Mouse (Mus musculus) layer of hippocampus, postnatal 14 days (tissue): ENCODE measurements around the gene Opn1sw. TPM values are rescaled to one million over a fixed set of nuclear protein-coding genes. Genes with fewer than 3 reads are reported as not detected.

ENCODE experiments used
- DNase-seq, 2 experiments: peaks; one replicate each; pipeline ENCODE4 v3.0.0; 2021 to 2022; ENCODE audit warnings: low spot score in 2 of 2, mixed read lengths in 1 of 2
- long read RNA-seq, 2 experiments: library from polyadenylated mRNA; stranded (forward); transcript quantifications; one replicate each; pipeline ENCODE4 v2.0.0; 2021
- total RNA-seq, 2 experiments: library from RNA; stranded (reverse); gene quantifications; 2 replicates each; pipeline ENCODE4 v1.2.3; 2021

Opn1sw gene
- total RNA-seq = under 1 TPM; 0.26 to 0.35 TPM
- long read RNA-seq, experiment 1 = 0 reads
- long read RNA-seq, experiment 2 = 0 reads

DNA sequence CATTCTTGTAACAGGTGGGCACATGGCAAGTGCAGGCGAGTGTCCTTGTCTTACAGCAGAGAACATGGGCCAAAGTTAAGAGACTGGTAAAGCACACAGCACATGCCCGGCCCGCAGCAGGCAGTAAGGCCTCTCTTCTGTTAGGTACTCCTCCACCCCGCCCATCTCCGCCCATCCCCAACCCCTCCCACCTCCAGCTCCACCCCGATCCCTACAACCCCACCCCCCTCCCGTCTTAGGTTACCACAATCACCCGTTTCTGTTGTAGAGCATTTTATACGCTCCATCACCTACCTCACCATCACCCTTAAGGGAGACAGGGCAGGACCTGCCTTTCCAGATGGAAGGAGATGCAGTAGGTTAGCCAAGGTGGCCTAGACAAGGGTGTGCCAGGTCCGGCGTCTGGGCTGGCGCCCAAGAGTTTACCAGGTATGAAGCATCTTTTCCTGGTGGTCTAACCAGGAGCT lies at the start of gene Opn1sw:
Gene Opn1sw (minus strand): TSS at position 417 of the 467 bp plus-strand sequence.
- no peak for DNase-seq

DNA sequence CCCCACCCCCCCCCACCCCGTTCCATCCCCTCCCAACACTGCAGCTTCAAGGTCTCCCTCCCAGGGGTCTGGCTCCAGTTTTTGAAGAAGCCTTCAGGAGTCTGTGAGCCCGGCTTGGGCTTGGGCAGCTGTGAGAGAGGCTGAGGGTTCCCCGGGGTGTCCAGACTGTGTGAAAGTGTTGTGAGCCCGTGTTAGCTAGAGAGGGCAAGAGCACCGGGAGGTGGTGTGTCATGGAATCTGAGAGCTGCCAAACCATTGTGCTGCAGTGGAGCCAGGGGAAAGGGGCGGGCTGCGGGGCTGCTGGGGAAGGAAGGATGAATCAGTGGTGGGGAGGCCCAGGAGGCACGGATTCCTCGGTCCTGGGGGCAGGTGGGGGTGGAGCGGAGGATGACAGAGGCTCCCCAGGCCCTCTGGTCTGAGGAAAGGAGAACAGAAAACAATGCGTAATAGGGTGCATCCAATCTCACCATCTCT lies 48.2 kb upstream of the Opn1sw start:
- DNase-seq = no peak

DNA sequence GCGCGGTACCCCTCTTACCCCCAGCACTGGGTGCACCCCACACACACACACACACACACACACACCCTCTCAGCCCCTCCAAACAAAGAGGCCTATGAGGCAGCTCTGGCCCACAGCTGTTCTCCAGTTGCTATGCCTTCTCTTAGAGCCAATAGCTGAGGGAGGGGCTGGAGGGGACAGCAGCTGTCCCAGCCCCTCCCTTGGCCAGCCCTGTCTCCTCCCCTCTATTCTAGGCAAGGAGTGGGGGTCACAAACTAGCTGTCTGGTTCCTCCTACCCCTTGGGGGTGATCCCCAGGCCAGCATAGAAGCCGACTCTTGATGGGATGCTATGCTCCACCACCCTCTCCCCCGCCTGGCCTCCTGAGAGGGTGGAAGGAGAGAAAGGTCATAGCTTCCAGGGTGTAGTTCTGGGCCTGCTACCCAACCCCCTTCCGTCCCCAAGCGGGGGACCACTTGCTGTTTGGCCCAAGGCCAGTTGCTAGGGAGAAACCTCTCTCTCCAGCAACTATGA lies 47.7 kb upstream of the Opn1sw start:
- no peak for DNase-seq

DNA sequence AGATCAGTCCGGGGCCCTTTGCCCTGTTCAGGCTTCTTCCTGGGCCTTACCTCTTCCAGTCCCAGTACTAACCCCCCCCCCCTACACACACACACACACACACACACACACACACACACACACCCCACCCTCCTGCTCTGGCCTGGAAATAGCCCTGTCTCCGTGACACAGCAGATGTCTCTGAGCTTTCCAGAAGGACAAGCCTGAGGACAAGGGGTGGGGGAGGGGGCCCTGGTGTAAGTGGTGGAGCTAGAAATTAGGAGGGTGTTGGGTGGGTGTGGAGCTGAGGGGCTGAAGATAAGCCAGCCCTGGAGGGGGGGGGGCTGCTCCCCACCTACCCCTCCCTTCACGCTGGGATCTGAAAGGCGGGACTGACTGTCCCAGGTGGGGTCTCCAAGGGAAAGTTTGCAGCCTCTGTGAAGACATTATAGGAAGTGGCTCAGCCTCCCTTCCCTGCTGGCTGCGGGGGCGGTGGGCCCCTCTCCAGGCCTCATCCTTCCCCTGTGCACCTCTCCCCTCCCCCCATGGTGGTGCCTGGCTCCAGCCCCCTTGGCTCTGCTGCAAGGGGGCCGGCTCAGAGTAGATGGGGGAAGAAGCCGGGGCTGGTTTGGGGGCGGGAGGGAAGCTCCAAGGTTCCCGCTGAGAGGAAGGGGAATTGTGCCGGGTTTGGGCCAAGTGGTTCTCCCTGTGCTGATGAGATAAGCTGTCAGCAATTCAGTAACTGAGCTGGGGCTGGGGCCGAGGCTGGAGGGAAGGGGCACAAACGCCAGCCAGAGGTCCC lies 46.8 kb upstream of the Opn1sw start:
- no peak for DNase-seq

DNA sequence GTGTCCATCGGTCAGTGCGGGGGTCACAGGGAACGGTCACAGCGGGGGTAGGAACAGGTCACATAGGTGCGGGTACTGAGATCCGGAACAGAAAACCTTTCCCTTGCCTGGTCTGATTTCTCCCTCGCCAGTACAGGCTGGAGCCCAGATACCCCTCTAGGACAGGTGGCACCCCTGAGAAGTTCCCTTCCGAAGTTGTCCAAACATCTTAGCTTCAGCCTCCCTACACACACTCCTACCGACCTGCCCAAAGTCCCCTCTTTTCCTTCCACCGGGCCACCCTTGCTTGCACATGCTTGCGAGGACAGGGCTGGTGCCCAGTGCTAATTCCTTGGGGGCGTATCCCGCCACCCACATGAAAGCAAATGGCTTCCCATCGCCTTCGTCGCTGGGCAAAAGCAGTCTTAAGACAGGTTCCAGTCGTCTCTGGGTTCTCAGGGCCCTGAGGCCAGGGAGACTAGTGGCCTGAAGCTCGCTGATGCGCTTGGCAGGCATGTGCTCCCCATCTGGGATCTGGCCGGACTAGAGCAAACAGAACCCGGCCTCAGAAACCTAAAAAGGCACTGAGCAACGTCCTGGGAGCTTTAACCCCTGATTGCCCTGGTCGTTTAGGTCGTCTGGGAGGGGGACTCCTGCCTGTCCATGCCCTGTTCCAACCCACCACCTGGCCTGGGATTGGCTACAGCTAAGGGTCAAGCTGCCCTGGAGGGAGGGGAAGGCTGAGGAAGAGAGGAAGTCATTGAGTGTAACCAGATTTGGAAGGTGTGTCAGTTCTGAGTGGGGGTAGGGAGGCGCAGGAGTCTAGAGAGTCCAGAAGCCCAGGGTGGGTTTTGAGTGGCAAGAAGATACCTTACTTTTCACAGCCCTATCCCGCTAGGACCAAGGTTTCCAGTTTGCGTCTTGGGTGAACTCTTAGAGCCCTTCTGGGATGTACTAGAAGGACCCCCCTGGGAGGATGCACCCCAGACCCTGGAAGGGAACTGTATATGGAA lies 45.8 kb upstream of the Opn1sw start:
- DNase-seq = no peak

DNA sequence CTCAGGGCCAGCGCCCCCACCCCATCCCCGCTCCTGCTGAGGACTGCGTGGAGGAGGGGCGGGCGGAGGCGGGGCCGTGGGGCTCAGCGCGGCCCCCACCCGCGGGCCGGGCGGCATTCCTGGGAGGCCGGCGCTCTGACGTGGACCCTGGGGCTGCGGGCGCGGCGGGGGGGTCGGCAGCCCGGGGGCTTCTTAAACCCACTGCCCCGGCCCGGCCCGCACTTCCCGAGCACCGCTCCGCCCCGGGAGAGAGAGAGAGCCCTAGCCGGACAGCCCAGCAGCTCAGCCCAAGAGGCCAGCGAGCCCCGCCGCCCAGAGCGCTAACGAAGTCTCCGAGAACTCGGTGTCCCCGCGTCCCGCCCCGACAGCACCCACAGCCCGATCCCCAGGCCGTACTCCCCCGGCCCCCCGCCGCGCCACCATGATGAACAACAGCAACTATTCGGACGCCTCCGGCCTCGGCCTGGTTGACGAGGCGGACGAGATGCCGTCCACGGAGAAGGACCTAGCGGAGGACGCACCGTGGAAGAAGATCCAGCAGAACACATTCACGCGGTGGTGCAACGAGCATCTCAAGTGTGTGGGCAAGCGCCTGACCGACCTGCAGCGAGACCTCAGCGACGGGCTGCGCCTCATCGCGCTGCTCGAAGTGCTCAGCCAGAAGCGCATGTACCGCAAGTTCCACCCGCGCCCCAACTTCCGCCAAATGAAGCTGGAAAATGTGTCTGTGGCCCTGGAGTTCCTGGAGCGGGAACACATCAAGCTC lies 45.0 kb upstream of the Opn1sw start, which contains the start of gene Flnc:
Gene Flnc (plus strand): TSS at position 219 of the 766 bp plus-strand sequence.
- DNase-seq = no peak

DNA sequence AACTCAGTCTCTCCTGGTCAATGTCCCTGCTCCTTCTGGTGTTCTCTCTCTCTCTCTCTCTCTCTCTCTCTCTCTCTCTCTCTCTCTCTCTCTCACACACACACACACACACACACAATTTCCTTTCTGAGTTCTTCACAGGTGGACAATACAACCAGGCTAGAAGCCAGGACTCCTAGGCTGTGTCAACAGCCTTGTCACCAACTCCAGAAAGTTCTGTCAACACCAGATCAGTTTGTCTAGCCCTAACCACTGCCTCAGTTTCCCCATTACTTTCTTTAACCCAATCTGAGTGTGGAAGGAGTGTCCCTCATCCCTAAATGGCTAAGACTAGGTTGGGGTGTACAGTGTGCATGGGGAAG lies 44.4 kb upstream of the Opn1sw start:
- no peak for DNase-seq

DNA sequence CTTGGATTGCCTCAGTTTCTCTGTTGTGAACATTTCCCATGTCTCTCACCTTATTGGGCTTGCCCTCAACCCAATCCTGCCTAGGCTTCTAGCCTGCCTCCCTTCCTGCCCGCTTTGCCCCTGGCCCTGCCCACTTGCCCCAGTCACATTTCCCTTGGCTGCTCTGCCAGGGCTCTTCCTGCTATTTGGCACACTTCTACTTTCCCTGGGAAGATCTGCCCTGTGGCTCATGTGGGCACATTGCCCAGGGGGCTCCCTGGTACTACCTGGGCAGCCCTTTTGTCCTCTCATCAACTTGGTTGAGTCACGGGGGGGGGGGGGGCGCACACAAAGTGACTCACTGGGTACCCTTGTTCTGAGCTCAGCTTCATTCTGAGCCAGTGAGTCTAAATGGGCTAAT lies 43.9 kb upstream of the Opn1sw start:
- DNase-seq = no peak

DNA sequence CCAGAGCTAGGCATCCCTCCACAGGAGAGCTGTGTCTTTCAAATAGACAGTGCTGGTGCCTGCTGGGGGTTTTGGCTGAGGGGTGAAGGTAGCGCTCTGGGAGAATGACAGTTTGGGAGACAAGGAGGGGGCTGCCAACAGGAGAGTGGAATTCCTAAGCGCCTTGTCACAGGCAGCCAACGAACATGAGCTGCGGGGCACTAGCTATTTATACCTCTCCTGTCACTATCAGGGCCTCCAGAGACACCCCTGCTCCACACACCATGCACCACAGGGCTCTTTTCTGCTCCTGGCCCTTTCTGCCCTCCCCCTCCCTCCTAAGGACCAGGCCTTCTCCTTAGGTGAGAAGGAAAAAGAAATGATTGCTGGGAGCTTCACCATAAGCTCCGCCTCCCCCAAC lies 43.2 kb upstream of the Opn1sw start:
- no peak for DNase-seq

DNA sequence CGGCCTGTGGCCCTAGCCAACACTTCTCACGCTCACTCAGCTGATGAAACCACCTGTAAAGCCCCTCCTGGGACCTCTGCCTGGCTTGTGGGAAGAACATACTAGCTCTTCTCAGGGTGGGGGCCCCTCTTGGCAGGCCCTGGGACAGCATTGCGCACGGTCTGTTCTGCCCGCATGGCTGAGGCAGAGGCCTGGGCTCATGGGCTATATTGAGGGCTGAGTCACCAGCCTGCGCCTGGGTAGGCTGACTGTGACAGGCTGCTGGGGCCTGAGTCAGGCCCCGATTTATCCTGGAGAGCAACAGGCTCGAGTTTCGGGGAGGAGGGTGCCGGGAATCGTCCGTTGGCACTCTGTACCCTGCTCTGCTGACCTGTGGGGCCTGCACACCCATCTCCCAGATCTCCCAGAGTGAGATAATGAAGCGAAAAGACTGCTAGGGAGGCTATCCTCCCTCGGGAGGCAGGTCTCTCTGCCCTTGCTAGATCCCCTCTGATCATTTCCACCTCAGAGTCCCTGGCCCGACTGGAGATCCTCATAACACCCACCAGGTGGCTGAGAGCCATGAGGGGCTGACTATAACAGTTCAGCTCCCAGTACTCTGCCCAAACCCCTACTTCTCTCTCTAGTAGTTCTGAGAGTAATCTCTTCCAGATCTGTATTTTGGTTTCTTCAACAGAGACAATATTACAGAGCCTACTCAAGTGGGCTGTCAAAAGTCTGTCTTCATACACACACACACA lies 42.6 kb upstream of the Opn1sw start:
- DNase-seq = no peak

DNA sequence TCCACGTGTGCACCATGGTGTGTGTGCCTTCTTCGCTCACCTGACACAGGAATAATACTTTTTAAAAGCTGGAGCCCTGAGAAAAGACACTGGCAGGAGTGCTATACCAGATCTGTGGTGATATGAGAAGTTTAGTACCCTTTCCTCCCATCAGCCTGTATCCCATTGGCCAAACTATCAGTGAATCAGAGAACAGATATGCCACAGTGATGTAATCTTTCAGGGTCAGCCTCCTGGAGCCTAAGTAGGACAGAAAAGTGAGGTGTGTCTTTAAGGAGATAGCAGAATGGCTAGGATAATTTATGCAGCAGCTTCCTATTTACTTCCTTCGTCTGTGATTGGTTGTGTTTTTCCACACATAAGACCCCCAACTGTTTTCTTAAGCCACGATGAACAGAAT lies 39.9 kb upstream of the Opn1sw start:
- DNase-seq = no peak

DNA sequence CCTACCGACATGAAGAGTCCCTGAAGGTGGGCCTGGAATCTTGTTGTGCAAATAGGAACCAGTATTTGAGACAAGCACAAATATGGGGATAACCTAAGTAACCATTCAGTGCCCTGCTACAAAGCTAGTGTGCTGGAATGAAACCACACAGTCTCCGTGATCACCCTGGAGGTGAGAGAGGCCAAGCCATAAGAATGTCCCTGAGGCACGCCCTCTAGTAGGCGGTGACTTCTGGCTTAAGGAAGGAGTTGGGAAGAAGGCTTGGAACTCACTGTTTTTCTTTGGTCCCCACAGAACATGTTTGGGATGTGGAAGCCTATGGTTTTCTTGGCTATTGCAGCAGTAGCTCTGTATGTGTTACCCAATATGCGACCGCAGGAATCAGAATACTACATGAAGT lies 38.1 kb upstream of the Opn1sw start:
- DNase-seq = no peak

DNA sequence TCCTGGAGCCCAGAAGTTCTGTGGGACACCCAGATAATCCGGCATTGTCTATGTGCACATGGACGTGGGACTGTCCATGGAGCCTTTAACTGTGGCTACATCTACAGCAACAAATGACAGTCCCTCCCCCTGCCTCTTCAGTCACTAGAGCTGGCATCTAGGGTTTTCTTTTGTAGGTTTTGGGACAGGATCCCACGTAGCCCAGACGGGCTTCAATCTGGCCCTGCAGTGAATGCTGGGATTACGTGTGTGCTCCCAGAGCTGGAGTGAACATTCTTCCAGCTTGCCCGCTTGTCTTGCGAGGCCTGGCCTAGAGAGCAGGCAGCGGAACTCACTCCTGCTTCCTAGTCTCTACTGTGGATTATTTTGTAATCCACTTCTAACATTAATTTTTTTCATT lies 36.9 kb upstream of the Opn1sw start:
- DNase-seq = peak in 1 of 2 experiments; percentile 25

DNA sequence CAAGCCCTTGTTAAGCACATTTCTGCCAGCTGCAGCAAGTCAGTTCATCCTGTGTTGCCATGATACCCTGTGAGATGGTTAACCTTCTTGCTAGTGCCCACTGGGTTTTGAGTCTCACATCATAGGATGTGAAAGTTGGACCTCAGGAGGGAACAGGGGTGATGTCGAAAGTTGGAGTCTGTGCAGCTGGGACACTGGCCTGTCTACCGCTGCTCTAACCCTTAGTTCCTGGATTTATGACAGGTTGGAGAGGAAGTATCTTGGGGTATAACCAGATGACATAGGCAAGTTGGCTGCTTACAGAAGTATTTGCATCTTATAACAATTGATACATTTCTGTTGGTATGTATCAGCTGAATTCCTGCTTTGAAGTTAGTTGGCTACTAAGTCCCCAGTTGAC lies 32.3 kb upstream of the Opn1sw start:
- DNase-seq = no peak

DNA sequence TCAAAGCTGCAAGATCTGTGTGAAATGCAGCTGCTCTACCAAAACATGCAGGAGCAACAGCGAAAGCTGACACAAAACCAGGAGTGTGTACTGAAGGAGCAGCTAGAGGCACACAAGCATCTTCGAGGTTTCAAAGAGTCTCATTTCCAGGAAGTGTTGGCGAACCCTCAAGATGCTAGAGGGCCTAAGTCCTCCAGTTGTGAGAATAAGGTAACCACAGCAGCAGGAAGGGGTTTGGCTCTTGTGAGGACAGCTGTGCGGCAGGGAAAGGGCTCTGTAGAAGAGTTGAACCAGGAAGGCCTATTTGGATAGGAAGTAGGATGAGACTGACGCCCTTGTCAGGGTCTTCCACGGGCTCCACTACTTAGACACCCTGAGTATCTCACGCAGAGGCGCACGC lies 27.2 kb upstream of the Opn1sw start:
- DNase-seq = no peak

DNA sequence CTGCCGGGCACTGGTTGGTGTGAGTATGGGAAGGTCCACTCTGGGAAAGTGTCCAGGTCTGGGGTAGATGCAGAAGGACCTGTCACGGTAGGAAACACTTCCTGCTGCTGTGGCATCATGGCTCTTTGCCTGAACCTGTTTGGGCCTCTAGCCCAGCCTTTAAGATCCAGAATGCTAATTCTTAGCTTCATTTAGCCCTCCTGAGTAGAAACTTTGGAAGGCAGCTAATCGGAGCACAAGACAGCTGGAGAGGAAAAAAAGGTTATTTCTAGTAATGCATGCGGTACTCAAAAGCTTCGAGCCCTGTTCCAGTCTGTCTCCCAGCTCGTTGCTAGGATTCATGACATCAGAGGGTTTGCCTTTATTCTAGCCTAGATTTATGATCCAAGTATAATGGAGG lies 18.1 kb upstream of the Opn1sw start:
- DNase-seq = no peak

DNA sequence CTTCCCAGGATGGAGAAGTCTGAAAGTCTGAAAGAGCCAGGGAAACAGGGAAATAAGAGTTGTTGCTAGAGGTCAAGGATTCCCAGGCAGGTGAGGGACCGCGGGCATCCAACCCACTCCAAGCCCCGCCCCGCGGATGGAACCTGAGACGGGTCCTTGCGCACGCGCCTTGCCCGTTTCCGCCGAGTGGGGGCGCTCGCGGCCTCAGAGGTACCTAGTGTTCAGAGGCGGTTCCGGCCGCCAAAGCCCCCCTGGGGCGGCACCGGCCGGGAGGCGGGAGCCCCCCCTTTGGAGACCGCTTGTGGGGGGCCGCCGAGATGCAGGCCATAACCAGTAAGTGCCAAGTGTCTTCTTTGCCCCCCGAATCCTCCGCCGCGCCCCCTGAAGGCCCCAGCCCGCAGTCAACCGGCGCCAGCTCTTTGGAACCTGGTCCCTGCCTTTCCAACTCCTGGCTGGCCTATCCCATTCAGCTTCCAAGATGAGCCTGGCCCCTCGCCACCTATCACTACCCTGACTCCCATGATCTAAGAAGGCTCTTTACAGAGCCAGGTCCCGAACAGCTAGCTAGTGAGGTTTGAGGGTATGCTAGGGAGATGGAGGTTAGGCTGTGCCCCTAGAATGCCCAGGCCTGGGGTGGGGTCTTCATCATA lies 14.6 kb upstream of the Opn1sw start:
- DNase-seq = no peak

DNA sequence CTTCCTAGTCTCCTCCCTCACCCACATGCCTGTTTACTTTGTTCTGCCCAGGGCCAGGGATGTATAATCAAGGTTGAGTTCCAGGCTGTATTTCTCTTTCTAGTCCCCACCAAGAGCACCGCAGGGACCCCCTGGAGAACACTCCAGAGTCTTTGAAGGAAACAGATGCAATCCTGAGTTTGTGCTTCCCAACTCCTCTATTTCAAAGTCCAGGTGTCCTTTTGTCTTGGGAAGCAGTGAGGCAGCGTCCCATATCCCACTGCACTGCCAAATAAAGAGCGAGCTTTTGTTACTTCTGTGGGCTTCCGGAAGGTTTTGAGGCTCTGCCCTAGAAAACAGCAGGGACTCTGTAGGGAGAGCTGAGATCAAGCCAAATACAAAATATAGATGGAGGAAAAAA lies 11.6 kb upstream of the Opn1sw start:
- DNase-seq = no peak

DNA sequence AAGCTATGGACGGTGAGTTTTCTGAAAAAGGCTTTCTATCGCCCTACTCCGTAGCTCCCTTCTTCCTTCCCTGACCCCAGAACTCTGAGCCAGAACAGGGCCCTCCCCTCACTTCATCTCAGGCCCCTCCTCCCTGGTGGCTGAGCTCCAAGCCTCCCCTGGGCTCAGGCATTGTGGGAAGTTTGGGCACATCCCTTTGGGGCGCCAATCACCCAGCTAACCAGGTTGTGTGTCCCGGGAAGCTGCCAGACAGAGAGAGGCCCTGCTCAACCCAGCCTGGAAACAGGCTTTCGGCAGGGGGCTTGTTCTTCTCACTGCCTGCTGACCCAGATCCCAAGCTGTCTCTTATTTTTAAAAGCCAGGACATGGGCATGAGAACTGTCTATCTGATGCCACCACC lies 9.3 kb upstream of the Opn1sw start:
- peak; percentile 57 to 67 for DNase-seq
